Comparison of ENCODE assay signal across 8 mouse cellular contexts in genomic region chr11:66985136-66985702, GRCm38 (mm10). TPM values are rescaled to one million over a fixed set of nuclear protein-coding genes. Genes with fewer than 3 reads are reported as not detected.
DNase-seq lines count a peak whose midpoint lies in the region; ATAC-seq and TF ChIP-seq lines count a peak whose summit lies in the region.

No protein-coding gene starts in this region.

- intact Hi-C loops in left cerebral cortex, postnatal 36 days (cut with DNase I), result loop anchor here (10.0 kb wide), 1 partner anchor 1170 kb away; no protein-coding TSS in a partner anchor

- ATAC-seq in heart, embryonic 16.5 days (replicated peaks; ENCODE audit: extremely low read depth, insufficient read depth, low FRiP score), result no peak
- no peak for ATAC-seq in midbrain, postnatal 0 days (ENCODE audit: low FRiP score)

- peak overlapping the region; percentile 86 to 97 for H3K4me3 ChIP-seq in MEL (ENCODE audit: control insufficient read depth in 1 of 2, insufficient read depth in 1 of 2, low read depth in 2 of 2, low read length in 2 of 2)
- peak overlapping the region; percentile 62 for H3K4me3 ChIP-seq in heart, embryonic 16.5 days (ENCODE audit: low read length)
- H3K4me3 ChIP-seq in midbrain, postnatal 0 days (ENCODE audit: low read depth, low read length), result peak overlapping the region; percentile 35

- 23% methylated on average over 11 of the region's 11 CpGs for WGBS in heart, embryonic 16.5 days
- 21% methylated on average over 11 of the region's 11 CpGs for WGBS in midbrain, postnatal 0 days

- H3K27me3 ChIP-seq in MEL (ENCODE audit: control insufficient read depth in 1 of 2, insufficient read depth in 2 of 2, low read length in 2 of 2), result peaks cover 0 to 2% of the 10 kb centered on the region in 2 experiments; a peak in 1 of 4 replicates
- 0 out of 2 replicates have a peak, but pooled peaks cover 3% of the 10 kb centered on the region for H3K27me3 ChIP-seq in heart, embryonic 16.5 days (ENCODE audit: control insufficient read depth, insufficient read depth, low read length)
- H3K27me3 ChIP-seq in midbrain, postnatal 0 days (ENCODE audit: insufficient read depth, low read length), result no peaks in the 10 kb centered on the region

- peaks cover 0 to 3% of the 10 kb centered on the region in 2 experiments; a peak in 1 of 4 replicates for H3K36me3 ChIP-seq in MEL (ENCODE audit: control insufficient read depth in 1 of 2, insufficient read depth in 2 of 2, low read length in 2 of 2)
- H3K36me3 ChIP-seq in heart, embryonic 16.5 days (ENCODE audit: control insufficient read depth, insufficient read depth), result no peaks in the 10 kb centered on the region
- no peaks in the 10 kb centered on the region for H3K36me3 ChIP-seq in midbrain, postnatal 0 days (ENCODE audit: insufficient read depth, low read length)

- TF ChIP-seq RAD21 in MEL (IDR thresholded peaks at IDR 0.05; ENCODE audit: low read depth, low read length), result no peak

- no peak for TF ChIP-seq CTCF in MEL (IDR thresholded peaks at IDR 0.05 in 2 of 3, conservative IDR thresholded peaks at IDR 0.05 in 1 of 3; ENCODE audit: control insufficient read depth in 1 of 3, insufficient read depth in 1 of 3, low read depth in 2 of 3, low read length in 3 of 3, poor library complexity in 1 of 3, severe bottlenecking in 1 of 3)
- TF ChIP-seq CTCF in midbrain, postnatal 0 days (IDR thresholded peaks at IDR 0.05), result no peak

- H3K4me2 ChIP-seq in heart, embryonic 16.5 days (ENCODE audit: low read depth, low read length), result peak overlapping the region; percentile 92
- H3K4me2 ChIP-seq in midbrain, postnatal 0 days (ENCODE audit: low read depth, low read length, poor library complexity, severe bottlenecking), result peak overlapping the region; percentile 58

- no peak overlapping the region for H3K27ac ChIP-seq in MEL (ENCODE audit: control insufficient read depth, low read depth, low read length)
- peak overlapping the region; percentile 15; the same call in 1 of the 2 replicates for H3K27ac ChIP-seq in heart, embryonic 16.5 days (ENCODE audit: low read length)
- H3K27ac ChIP-seq in midbrain, postnatal 0 days (ENCODE audit: low read depth, low read length), result peak overlapping the region; percentile 67

- H3K9me3 ChIP-seq in MEL (replicated peaks; ENCODE audit: insufficient read depth, low read length), result no peaks in the 10 kb centered on the region
- no peaks in the 10 kb centered on the region for H3K9me3 ChIP-seq in heart, embryonic 16.5 days (replicated peaks; ENCODE audit: control insufficient read depth, low read length)
- H3K9me3 ChIP-seq in midbrain, postnatal 0 days (ENCODE audit: low read length), result no peaks in the 10 kb centered on the region

- no peaks in the 10 kb centered on the region for H3K79me2 ChIP-seq in MEL (ENCODE audit: control insufficient read depth, insufficient read depth, low read length, poor library complexity)

- peak; percentile 9 for DNase-seq in CD4-positive helper T cell, adult 2 months (ENCODE audit: low read depth, low spot score)
- peak; percentile 50 for DNase-seq in MEL (ENCODE audit: low read depth, low spot score)
- peak; percentile 43 to 57 for DNase-seq in kidney, postnatal 36 days
- no peak for DNase-seq in midbrain, postnatal 0 days (ENCODE audit: low spot score)
- no peak for DNase-seq in cerebellum, adult 8-10 months
- DNase-seq in left cerebral cortex, postnatal 36 days (ENCODE audit: low spot score in 2 of 2), result no peak
- no peak for DNase-seq in retina, embryonic 14.5 days (ENCODE audit: low spot score)

- H3K4me1 ChIP-seq in MEL (ENCODE audit: control insufficient read depth in 1 of 2, insufficient read depth in 2 of 2, low read length in 2 of 2), result peaks cover 0 to 4% of the 10 kb centered on the region in 2 experiments; a peak in 1 of 4 replicates
- peaks cover 18% of the 10 kb centered on the region for H3K4me1 ChIP-seq in heart, embryonic 16.5 days (ENCODE audit: control insufficient read depth, insufficient read depth, low read length)
- H3K4me1 ChIP-seq in midbrain, postnatal 0 days (ENCODE audit: insufficient read depth, low read length), result peaks cover 4% of the 10 kb centered on the region; the same call in 1 of the 2 replicates

- peak overlapping the region; percentile 72 for H3K9ac ChIP-seq in MEL (ENCODE audit: control insufficient read depth, low read depth, low read length, poor library complexity, severe bottlenecking)
- H3K9ac ChIP-seq in heart, embryonic 16.5 days (ENCODE audit: low read length), result peak overlapping the region; percentile 77
- peak overlapping the region; percentile 24; the same call in 1 of the 2 replicates for H3K9ac ChIP-seq in midbrain, postnatal 0 days (replicated peaks; ENCODE audit: low read length, poor library complexity, severe bottlenecking)

- TF ChIP-seq EP300 in MEL (IDR thresholded peaks at IDR 0.05; ENCODE audit: low read depth in 1 of 2, low read length in 2 of 2), result no peak

- TF ChIP-seq POLR2A in MEL (IDR thresholded peaks at IDR 0.05; ENCODE audit: control insufficient read depth in 1 of 2, insufficient read depth in 1 of 2, low read depth in 1 of 2, low read length in 2 of 2, poor library complexity in 1 of 2), result no peak

TF ChIP-seq in MEL, 35 proteins besides CTCF, POLR2A, EP300 and RAD21:
- TF ChIP-seq MYC (IDR thresholded peaks at IDR 0.05; ENCODE audit: low read depth, low read length) (no peak), ZKSCAN1 (IDR thresholded peaks at IDR 0.05; ENCODE audit: low read depth, low read length) (no peak), RCOR1 (IDR thresholded peaks at IDR 0.05; ENCODE audit: low read depth, low read length) (no peak), ZNF384 (IDR thresholded peaks at IDR 0.05; ENCODE audit: low read depth, low read length) (no peak), CHD2 (IDR thresholded peaks at IDR 0.05; ENCODE audit: low read length) (no peak), ELF1 (IDR thresholded peaks at IDR 0.05; ENCODE audit: low read depth, low read length) (no peak)

RNA-seq across cellular contexts. Expression of gene Tmem238l, which starts 28.8 kb away (rescaled TPM):
- not detected in 2 replicates for total RNA-seq in MEL (2012; rRNA removed)
- not detected for polyA plus RNA-seq in MEL (2012; ENCODE audit: insufficient read depth in 1 of 2, insufficient read length in 2 of 2, low read depth in 1 of 2, low replicate concordance in 2 of 2, missing spikeins in 1 of 2)
- polyA plus RNA-seq in heart, embryonic 16.5 days (2015; fragmentation: Nextera tagmentation; extraction: Ambion mirVana), result not detected in 2 replicates
- total RNA-seq in midbrain, postnatal 0 days (2014; rRNA removed), result not detected in 2 replicates
- polyA plus RNA-seq in midbrain, postnatal 0 days (2015; fragmentation: Nextera tagmentation; extraction: Ambion mirVana), result not detected in 2 replicates
- total RNA-seq in left cerebral cortex, postnatal 36 days (2021), result not detected

RNA-seq across cellular contexts. Expression of gene Tmem220, which starts 39.7 kb away (rescaled TPM):
- 0.23 and 0.35 TPM in 2 replicates for total RNA-seq in MEL (2012; rRNA removed)
- under 1 TPM in 1 of 2 experiments, not detected in 1; 0.99 TPM for polyA plus RNA-seq in MEL (2012; ENCODE audit: insufficient read depth in 1 of 2, insufficient read length in 2 of 2, low read depth in 1 of 2, low replicate concordance in 2 of 2, missing spikeins in 1 of 2)
- 1.1 and 1.5 TPM in 2 replicates for polyA plus RNA-seq in heart, embryonic 16.5 days (2015; fragmentation: Nextera tagmentation; extraction: Ambion mirVana)
- 0.11 and 0.28 TPM in 2 replicates for total RNA-seq in midbrain, postnatal 0 days (2014; rRNA removed)
- 0.50 and 0.93 TPM in 2 replicates for polyA plus RNA-seq in midbrain, postnatal 0 days (2015; fragmentation: Nextera tagmentation; extraction: Ambion mirVana)
- under 1 TPM; 0.27 to 0.68 TPM for total RNA-seq in left cerebral cortex, postnatal 36 days (2021)

Comparison
In these comparisons a context has a peak if more than half of its experiments do, and no peak if none do; other contexts are left out.
1. DNase-seq: peak in CD4-positive helper T cell, adult 2 months (single experiment), MEL (single experiment) and kidney, postnatal 36 days (2 of 2); none in midbrain, postnatal 0 days (single experiment), cerebellum, adult 8-10 months (single experiment), left cerebral cortex, postnatal 36 days (0 of 2) and retina, embryonic 14.5 days (single experiment).
2. H3K4me3 ChIP-seq: peak in every context shown above with its lines; median percentile 92 in MEL; 62 in heart, embryonic 16.5 days; 35 in midbrain, postnatal 0 days.
3. H3K9ac ChIP-seq: peak in every context shown above with its lines; median percentile 77 in heart, embryonic 16.5 days; 72 in MEL; 24 in midbrain, postnatal 0 days.